Mouse (Mus musculus) A20 (cell line): ENCODE results near the gene Wwox.

Source experiments
- DNase-seq: peaks from one replicate; pipeline ENCODE4 v3.0.0-alpha.2; 2011; ENCODE audit warnings: low read depth, low spot score

The Wwox gene

DNA sequence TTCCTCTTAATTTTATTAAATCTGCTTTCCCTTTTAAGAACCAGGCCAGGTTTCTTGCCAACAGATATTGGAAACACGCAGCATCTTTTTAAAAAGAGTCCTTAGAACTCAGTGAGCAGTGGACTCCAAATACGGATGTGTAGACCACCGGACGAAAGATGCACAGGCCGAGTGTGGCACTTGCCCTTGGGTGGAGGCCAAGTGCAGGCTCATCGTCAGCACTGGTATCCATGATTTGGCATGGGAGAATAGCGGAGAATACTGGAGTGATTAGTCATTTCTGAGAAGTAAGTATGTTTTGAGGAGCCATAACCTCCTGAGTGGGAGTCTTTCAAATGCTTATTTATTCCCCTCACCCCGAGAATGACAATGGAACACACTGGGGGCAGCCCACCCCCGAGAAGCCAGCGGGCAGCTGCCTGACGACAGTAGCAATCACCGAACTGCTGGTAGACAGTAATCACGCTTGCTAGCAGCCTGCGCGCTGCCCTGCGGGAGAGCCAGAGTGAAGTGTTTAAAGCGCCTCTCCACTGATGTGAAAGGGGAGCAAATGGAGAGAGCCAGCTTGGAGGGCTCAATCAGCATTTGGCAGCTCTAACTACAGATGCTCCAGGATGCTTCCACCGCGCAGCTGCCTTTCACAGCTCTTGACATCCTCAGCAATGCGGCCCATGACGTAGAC is 29.2 kb downstream of the Wwox start:
- no peak for DNase-seq

DNA sequence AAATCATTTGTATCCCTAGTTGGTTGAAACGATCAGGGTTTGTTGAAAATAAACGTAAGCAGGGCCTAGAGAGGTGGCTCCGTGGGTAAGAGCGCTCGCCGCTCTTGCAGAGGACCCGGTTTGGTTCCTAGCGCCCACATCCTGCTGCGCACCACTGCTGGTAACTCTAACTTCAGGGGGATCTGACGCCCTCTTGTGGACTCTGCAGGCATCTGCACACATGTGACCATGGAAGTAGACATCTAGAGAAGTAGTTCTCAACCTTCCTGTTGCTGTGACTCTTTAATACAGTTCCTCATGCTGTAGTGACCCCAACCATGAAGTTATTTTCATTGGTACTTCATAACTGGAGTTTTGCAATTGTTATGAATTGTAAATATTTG is 29.7 kb downstream of the Wwox start:
- DNase-seq: no peak

DNA sequence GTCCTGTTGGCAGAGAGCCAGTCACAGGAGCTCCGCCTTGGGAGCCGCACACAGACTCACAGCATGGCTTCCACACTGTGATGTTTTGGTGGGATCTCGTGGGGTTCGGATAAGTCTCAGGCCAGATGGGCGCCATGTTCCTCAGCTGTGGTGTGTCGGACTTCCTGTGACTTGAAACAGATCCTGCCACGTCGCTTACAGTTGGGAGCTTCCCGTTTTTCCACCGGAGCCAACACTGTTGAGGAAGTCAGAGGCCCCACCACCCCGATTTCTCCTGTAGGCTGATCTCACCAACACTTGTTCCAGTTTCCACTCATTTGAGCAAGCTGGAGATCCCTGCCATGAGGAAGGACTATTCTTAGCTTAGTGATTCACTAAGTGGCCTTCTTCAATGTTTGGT is 34.1 kb downstream of the Wwox start:
- DNase-seq: no peak

DNA sequence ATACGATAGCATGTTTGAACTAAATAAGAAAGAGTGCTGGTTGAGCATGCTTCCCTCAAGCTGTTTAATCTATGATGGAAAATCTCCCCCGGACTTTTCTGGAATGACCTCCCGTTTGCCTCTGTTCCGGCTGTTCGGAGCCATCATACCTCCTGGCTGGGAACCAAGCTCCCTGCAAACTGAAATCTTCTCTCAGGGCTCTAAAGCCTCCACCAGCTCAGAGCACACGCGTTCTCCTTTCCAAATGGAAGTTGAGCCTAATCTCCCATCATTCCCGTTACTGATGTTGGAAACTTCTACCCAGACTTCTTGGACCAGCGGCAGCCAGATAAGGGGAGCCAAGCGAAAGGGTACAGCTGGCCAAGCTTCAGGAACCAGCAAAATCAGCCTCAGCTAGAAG is 37.5 kb downstream of the Wwox start:
- no peak for DNase-seq

DNA sequence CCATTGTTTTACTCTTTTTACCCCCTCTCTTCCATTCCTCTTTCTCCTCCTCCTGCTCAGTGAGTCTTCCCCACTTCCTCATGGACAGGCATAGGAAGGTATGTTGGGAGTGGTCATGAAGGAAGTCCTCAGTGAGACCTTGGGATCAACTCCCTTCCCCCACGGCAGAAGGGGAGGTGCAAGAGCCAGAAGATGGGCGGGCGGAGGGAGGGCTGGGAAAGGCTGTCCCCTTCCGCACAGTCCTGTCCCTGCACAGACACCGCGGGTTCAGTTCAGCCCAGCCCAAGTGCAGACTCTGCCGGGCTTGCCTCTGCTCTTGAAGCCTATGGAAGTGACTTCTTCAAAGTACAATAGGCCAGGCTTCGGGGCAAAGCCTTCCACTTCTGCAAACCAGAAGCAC is 38.3 kb downstream of the Wwox start:
- DNase-seq: no peak

DNA sequence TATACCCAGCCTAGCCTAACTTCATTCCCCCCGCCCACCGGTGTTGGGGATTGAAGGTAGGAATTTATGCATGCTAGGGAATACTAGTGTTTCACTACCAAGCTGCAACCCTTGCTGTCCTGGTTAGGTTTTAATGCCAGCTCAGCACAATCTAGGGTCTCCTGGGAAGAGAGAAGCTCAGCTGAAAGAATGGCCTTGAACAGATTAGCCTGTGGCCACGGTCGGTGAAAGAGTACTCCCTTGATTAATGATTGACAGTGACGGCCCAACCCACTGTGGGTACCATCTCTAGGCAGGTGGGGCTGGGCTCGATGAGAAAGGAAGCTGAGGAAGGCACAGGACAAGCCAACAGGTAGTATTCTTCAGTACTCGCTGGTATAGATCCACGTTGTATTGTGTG is 40.3 kb downstream of the Wwox start:
- DNase-seq: no peak

DNA sequence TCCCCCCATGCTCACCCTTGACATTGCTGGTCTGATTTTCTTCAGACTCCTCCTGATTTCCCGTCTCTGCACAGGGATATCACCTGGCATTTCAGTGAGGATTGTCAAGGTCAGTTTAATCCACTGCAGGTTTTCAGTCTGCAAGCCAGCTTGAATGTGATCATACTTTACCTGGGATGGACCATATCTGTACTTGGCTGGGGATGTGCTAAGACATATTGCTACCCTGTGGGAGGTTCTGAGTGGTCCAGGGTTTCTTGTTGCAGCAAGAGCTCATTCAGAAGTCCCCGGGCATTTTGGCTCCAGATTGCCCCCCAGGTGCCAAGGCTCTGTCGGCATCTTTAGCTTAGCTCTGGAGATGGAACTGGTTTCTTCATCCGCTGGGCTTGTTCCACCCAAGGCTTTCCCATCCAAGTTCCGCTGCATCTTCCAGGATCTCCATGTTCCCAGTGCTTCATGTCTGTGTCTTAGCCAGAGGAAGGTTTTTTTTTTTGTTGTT is 52.3 kb downstream of the Wwox start:
- no peak for DNase-seq

DNA sequence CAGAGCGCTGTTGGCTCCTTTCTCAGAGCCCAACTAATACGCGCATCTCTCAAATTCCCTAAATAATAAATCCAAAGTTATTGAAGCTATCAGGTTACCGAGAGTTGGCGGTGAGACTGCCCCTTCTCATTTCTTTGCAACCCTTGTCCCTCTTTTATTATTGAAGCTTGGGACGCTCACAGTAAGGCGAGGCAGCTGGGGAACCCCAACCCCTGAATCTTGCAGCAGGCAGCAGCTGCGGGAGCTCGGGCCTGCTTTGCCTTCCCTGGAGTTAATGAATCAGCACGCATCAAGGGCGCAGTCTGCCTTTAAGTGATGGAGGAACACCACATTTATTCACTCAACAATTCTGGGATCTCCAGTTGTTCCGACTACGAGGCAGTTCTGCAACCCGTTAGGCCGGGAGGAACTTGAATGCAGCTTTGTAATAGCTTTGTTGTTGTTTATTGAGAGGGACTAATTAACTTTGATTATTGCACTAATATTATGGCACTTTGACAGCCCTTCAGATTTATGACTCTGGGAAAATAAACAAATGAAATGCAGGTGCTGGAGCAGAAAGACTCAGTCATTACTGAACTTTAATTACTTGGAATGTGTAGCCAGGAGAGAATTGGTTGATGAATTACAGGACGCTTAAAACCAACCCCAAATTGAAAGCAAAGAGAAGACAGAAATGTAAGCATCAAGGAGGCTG is 60.1 kb downstream of the Wwox start:
- DNase-seq: no peak

DNA sequence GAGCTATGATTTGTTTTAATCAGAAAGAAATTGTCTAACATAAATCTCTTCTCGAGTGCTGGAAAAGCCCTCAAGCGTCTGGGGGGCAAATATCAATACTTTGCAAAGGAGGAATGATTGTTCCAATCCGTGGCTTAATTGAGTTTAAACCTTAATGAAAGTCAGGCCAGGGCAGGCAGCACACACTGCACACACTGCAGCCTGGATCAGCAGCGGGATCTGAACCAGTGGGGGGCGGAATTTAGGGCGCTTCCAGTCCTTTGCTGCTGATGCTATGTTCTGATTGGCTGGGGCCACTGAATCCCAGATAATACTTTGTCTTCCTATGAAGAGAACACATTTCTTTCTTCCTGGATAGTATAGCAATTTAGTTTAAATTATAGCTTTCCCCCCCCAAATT is 62.5 kb downstream of the Wwox start:
- DNase-seq: no peak

DNA sequence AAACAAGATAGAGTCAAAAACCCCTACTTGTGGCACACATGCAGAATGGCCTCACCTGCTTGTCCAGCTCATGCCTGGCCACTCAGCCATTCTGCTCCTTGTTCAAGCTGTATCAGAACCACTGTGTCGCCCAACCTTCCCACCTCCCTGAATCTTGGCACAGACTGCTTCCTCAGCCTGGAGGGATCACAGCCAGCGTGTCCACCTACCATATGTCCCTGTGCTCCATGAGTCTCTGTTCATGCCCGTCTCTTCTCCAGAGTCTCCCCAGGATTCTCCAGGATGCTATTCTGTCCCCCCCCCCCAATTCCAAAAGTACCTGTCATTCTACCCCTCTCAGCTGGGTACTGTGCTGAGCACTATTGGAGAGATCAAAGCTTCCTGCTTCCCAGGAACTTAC is 63.7 kb downstream of the Wwox start:
- no peak for DNase-seq

DNA sequence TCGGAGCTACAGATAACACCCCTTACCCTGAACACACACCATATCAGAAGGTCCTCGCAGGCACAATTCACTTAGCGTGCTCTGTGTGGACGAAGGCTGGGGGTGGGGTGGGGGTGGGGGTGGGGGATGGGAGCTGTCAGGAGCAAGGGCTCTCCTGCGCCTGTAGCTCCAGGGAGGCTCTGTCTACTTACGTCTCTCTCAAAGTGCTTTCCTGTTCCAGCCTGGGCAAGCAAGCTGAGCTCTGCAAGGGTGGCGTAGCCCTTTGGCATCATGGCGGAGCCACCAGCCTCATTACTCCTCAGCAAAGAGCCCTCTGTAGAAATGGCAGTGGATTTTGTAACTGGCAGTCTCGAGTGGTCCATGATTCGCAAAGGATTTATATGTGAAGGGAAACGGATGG is 65.4 kb downstream of the Wwox start:
- DNase-seq: no peak

DNA sequence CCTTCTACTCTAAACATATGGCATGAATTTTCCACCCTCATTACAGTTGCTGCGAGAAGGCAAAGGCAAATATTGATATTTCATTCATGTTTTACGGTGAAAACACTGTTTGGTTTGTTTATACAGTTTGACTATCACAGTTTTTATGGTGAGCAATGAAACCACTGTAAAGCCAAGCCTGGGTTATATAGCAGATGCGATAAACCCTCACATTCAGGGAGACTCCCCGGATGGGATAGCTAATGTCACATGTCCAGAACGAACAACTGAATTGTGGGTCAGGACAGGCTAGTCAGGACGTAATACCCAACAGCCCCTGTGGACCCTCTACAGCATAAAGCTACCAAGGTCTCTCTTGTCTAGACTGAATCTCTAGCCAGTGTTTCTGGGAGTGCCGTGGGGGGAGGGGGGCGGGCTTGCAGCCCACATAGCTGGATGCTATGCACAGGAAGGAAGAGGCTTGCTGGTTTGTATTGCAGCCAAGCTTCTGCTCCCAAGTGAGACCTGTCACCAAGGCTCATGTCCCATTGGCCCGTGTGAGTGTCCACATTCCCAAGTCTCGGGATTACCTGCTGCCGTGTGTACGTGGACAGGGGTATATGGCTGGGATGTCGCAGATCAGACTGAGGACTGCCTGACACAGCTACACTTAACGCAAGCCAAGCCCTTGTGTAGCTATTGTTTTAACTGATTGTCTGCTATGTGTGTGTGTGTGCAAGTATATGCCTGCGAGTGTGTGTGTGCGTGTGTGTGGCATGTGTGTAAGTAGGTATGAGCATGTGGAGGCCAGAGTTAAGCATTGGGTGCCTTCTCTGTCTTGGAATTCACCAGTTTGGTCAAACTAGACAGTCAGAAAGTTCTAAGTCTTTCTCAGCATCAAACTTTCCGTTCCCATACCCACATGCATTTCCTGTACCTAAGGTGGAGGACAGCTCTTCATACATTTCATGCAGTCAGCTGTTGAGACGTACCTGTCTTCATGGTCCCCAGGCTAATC is 66.2 kb downstream of the Wwox start:
- no peak for DNase-seq

DNA sequence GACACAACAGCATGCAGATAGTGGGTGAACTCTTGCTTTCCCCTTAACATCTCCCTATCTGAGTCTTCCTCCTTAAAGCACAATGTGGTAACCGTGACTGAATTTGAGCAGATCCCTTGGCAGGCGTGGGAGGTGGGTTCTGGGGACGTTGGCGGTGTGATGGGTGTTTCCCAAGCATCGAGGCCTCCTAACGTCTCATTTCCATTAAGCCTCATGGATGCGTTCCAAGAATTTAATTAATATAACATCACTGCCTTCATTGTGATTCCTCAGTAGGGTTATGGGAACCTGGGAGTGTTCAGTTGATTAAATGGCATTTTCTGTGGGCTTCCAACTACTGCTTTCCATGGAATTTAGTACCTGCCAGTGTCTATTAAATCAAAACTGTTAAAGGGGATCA is 67.9 kb downstream of the Wwox start:
- no peak for DNase-seq

DNA sequence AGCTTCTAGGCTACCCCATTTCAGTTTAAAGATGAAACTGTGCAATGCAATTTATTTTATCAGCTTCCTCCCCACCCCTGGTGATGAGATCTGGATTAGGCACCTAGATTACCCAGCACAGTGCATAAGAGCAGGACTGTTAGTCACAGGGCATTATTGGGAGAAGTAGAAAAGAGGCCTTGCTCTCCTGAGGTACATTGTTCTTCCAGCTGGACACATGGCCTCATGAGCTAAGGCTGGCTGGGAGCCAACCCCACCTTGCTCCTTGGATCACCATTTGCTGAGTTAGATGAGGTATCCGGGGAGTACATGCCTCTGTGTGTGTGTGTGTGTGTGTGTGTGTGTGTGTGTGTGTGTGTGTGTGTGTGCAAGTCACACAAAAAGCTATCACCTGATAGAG is 70.8 kb downstream of the Wwox start:
- no peak for DNase-seq

DNA sequence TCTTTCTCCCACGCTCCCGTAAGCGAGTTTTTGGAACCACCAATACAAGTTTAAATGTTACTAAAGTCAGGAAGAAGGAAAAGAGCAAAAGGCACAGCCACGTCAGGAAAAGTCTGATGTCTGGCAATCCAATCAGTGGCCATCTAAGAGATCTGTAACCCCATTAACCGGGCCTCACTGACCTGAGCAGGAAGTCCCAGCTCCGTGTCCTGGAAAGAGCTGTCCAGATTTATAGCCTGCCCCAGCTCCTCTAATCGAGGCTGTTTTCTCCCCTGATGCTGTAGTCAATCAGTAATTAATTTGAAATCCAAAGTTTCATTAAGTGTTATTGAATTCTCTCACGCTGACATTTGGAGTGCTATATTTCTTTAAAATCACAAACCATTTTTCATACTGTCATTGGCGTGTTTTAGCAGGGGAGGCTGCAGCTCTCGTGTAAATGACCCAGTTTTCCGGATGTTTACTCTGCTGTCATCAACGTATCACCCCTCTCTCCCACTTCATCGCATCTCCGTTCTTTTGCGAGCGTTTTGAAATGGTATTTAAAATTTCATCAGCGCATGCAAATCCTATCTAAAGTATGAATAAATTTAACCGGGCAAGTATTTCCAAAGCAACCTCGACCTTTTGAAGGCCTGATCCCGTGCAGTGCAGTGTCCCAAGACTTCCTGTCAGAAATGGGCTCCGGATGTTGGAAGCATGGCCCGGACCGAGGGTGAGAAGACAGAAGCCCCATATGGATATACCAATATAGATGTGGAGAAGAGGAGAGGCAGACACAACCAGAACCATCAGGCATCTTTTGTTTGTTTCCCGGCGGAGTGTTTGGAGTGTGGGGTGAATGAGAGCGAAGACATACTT is 72.8 kb downstream of the Wwox start:
- DNase-seq: no peak

DNA sequence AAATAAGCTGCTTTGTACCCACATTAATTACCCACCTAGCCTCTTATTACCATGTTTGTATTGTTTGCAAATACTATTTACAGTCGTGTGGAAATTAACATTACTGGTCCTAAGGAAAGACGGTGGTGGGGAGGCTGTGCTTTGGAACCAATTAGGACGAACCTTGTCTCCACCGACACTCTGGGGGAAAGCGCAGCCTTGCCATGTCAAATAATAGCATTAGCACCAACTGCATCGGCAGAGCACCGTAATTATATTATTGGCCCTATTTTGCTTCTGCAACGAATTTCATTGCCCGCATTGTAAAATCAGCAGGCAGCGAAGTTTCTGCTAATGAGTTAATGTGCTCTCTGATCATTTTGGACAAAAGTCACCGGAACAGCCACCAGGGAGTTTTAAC is 75.2 kb downstream of the Wwox start:
- no peak for DNase-seq

DNA sequence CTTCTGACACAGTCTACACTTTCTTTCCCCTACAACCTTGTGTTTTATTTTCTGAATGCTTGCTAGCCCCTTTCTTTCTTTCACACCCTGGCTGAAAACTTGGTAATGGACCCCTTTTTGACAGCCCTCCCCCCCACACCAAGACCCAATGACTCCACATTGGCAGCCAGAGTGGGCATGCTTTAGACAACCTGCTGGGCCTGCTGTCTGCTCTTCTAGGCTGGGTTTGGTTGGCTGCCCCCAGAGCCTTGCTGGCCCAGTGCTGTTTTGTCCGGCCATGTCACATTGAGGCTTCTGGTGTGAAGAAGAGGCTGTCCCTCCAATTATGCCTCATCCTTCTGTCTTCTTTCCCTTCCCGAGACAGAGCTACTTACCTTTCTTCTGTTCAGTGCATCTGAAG is 83.6 kb downstream of the Wwox start:
- no peak for DNase-seq

DNA sequence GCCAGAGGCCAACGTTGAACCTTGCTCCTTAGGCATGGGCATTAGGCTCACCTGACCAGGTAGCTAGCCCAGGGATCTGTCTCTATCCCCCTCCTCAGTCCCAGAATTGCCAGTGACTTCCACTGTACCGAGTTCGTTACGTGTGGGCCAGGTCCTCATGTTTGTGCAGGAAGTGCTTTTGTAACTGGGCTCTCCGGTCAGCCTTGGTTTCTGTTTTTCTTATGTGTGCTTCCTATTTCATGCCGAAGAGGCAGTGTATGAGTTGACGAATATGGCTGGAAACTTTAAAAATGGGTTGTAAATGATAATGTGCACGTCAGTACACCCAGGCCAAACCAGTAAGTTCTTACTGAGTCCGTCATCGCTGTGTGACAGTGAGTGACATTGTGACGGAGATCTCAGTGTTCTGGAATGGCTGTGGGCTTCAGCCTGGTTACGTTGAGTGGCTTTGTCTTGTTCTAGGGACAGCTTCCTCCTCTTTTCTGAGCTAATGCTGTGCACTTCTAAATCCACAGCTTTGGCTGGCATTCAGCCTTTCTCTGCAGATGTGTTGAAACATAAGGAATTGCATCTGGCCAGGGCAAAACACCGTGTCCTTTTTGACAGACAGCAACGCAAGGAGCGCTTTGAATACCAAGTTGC is 87.3 kb downstream of the Wwox start:
- no peak for DNase-seq

DNA sequence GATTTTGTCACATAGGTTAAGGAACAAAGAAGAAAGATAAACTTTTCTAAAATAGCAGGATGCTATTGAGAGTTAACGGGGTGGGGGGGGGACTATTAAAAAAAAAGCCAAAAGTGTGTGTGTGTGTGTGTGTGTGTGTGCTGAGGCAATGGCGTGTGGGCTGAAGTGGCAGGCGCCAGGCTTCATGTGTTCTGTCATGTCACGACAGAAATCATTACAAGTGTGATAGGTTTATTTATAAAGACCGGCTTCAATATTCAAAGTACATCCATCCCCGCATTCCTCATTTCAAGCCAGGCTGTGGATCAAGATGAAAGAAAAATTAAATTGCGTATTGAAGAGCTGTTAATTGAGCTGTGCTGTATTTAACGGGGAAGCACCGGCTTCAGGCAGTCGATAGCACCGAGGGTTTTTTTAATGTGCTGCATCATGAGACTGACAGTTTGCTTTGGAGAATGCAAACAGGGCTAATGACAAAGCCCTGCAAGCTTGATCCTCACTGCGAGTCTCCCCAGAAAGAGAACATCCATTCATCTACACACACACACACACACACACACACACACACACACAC is 88.3 kb downstream of the Wwox start:
- no peak for DNase-seq

DNA sequence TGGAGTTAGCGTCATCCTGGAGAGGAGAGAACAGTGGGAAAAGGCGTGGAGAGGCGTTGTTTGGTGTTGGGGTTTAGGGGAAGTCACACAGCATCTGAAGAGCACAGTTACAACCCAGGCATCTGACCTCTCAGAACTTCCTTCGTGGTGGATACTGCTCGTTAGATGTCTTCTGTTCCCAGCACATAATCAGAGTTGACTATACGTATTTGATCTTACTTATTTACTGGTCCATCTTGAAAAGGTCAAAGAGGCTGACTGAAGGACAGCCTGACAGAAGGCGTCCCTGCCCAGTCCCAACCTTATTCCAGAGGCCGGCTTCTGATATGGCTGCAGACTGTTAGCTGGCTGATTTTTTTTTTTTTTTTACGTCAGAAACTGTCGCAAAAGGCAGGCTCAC is 90.1 kb downstream of the Wwox start:
- no peak for DNase-seq

DNA sequence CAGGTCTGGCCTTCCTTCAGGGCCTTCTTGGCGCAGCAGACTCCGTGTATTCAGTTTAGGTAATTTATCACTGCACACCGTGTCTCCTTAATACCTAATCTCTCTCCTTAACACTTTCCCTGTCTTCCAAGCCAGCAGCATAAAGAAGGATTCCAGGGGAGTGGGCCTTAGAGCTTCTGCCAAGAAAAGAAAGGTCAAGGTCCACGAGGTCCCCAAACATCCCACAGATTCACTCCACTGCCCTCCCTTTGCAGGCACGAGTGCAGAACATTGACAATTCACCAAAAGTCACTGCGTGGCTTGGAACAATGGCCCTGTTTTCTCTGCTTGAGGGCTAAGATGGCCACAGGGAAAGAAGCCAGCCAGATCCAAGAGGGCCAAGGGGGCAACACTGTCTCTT is 96.7 kb downstream of the Wwox start:
- no peak for DNase-seq
